Mouse (Mus musculus) cerebellum, adult 9-10 months (tissue): ENCODE measurements at regions not wholly inside any gene's neighbourhood (a gene's known extent, or its start where the extent isn't known, plus 50 kb on each side); places are given as distances from the start of the nearest gene placed in this dataset.
"Not testable (repeated sequence)": the region's sequence is repeated elsewhere in the genome, so short reads cannot be mapped to it uniquely, and the experiment has no call there.

Source experiments
- DNase-seq: peaks from one replicate; pipeline ENCODE4 v3.0.0; 2022

DNA sequence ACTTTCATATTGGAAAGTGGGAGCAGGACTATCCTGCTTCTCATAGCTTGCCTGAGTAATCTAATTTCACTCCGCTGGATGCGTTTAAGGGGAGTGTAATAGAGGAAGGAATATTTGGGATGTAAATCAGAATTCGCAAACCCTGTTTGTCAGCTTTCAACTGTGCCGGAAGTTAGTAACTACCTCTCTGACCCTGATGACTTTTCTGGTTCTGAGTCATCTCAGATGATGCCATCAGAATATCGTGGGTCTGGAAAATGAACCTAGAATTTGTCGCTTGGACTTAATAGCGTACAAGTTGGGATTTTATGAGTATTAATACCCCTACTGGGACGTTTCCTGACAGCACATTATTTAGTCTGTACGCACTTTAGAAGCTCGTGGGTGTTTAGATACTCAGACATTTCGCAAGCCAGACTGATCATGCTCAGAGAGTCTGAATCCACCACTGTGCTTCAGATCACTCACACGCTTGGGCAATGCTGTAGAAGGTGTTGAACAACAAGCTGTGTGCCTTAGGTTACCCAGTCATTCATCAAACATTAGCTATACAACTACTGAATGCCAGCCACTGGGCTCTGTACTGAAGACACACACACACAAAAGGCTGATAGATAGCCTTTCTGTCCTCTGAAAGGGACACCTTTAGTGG is 131.1 kb downstream of the Phlda1 start:
- no peak for DNase-seq

- no peak for DNase-seq
Measured at GRCm38 (mm10) chr10:111639866-111640265, 133.8 kb downstream of the Phlda1 start.

DNA sequence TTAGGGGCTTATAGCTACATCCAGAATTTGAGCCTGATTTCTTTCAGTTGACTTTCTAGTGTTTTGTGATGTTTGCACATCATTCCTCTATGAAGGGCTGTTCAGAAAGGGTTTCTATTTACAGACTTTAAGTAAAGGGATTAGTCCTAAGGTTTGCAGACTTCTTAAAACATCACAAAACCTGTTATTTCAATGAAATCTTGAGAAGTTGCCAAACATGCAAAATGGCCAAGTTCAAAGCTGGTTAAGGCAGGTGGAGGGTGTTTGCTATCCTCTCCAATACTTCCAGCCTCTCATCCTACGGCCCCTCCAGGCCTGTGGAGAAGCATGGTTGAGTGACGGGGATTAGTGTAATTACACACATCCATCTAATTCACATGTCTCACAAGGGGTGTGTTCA is 136.6 kb downstream of the Phlda1 start:
- no peak for DNase-seq

- not testable (repeated sequence) for DNase-seq
Measured at GRCm38 (mm10) chr10:111653773-111654172, 147.7 kb downstream of the Phlda1 start.

GRCm38 (mm10) chr10:111654364-111655226 is 148.5 kb downstream of the Phlda1 start:
- DNase-seq, result no peak

- DNase-seq, result no peak
Measured at GRCm38 (mm10) chr10:111658828-111659227, 152.7 kb downstream of the Phlda1 start.

- DNase-seq, result no peak
Measured at GRCm38 (mm10) chr10:111662665-111663064, 156.6 kb downstream of the Phlda1 start.

DNA sequence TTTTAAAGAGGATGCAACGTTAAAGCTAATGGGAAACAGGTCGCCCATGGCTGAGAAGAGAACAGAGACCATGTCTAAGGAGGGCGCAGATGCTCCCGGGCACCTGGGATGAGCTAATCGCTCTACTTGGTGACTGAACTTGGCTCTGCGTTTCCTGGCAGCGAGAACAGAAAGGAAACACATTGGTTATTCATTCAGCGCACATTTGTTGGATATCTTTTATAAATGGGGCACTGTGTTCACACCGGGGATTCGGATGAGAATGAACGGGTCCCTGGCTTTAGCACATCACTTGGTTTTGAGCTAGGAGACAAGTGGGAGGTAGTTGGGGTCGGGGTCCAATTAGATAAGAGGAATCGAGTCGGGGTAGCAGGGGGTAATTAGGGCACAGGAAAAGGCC is 159.7 kb downstream of the Phlda1 start:
- DNase-seq, result no peak

DNA sequence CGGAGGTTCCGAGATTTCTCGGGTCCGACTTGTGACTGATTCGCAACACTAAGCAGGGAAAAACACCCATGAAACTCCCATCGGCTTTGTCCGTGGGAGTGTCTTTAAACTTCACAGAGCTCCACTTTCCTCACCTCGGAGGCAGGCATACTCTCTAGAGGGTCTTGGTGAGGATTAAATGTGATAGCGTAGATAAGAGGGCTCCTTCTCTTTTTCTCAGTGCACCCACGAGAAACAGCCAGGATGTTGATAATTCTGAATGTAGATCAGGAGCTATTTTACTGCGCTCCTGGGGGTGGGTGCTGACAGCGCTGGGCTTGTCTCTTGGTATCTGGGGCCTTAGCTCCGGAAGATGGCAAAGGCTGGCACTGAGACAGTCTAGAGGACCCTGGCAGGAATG is 160.9 kb downstream of the Phlda1 start:
- DNase-seq, result no peak

DNA sequence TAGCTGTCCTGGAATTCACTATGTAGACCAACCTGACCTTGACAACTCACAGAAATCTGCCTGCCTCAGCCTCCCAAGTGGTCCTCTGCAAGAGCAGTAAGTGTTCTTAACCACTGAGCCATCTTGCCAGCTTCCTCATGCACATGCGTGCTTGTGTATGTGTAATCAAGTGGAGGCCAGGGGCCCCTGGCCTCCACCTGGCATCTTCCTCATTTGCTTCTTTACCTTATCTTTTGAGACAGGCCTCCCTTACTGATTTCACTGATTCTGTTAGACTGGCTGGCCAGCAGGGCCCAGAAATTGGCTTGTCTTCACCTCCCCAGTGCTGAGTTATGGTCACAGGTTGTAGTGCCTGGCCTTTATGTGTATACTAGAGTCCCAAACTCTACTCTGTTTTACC is 162.6 kb downstream of the Phlda1 start:
- DNase-seq, result no peak

DNA sequence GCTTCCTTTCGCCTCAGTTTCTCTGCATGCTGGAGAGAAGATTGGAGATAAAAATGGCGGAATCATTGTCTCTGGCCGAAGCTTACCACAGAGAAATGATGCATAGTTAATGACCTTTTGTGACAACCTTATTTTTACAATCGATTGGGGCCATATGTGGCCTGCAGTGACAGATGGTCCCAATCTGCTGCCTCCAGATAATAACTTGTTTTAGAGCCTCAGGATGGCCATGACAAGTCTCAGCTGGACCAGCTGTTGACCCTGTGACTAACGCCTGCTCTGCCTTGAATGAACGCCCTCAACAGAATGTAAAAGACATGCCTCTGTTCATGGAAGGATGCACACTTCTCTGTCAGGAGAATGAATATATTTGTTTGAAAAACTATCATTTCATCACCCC is 163.6 kb downstream of the Phlda1 start:
- no peak for DNase-seq

- DNase-seq, result no peak
Measured at GRCm38 (mm10) chr10:111670666-111671065, 164.6 kb downstream of the Phlda1 start.

GRCm38 (mm10) chr10:111672454-111673316 is 166.6 kb downstream of the Phlda1 start:
- no peak for DNase-seq

- no peak for DNase-seq
Measured at GRCm38 (mm10) chr10:111673317-111673610, 167.2 kb downstream of the Phlda1 start.

- no peak for DNase-seq
Measured at GRCm38 (mm10) chr10:111676255-111676654, 170.2 kb downstream of the Phlda1 start.

DNA sequence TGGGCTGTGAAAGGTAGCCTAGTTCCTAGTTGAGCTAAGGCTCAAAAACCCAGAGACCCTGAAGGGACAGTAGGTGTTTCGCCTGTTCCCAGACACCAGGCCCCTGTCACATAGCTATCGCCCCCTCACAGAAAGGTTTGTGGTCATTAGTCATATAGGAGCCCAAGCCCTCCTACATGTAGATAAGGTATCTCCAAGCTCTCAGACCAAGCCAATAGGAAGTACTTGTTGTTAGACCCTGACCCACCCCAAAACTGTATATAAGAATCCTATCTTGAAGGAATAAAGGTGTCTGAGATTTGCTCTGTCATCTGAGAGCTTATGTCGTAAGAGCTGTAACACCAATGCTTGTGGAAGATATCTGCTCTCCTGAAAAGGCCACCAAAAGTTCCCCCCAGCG is 174.8 kb downstream of the Phlda1 start:
- DNase-seq, result no peak

DNA sequence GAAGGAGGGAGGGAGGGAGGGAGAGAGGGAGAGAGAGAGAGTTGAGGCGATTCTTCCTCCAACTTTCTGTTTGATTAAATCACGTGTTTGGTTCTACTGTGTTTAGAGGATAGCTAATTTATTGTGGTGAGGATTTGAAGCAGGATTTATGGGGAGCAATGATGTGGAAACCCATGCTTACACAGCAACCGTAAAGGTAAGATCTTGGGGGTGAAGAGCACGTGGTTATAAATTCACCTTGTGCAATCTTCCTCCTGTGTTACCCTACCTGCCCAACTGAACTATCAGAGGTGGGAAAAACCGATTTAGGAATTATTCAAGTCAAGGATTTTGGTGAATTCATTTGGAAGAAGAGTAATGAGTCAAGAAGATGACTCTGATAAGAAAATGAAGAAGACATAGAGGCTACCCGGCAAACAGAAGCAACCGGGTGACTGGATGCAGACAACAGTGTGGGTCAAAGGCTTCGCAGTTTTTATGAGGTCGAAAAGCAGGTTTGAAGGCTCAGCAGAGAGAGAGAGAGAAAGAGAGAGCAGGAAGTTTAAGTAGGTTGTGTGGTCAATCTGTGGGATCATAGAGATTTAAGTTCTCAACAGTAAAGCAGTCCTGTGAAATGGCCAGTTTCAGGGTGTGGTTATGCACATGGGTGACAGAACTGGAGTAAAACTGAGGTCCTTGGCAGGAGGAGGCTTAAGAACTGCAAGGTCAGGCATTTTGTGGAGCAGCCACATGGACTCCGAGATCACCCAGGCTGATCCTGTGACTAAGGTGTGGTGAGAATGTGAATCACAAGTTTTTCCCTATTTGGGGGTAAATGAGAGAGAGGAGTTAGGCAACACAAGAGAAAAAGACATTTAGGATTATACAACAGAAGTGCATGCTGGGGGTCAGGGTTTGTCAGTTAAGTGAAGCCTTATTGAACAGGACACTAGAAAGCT is 178.6 kb downstream of the Phlda1 start:
- DNase-seq, result no peak

DNA sequence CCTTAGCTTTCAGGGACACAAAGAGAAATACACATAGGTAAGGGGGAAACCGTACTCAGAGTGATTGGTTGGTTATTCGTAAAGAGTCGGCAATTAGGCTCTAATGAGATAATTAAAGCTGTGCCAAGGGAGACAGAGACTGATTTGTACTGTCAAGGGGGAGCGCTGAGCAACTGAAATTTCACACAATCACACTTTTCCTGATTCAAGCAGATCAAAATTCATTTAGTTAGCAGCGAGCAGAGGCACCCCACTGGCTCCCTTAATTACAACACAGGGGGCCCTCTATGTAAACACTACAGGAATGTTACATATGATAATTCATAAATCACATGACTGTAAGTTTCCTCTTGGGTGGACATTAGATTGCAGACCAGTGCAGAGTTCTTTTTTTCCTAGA is 180.5 kb downstream of the Phlda1 start:
- no peak for DNase-seq

DNA sequence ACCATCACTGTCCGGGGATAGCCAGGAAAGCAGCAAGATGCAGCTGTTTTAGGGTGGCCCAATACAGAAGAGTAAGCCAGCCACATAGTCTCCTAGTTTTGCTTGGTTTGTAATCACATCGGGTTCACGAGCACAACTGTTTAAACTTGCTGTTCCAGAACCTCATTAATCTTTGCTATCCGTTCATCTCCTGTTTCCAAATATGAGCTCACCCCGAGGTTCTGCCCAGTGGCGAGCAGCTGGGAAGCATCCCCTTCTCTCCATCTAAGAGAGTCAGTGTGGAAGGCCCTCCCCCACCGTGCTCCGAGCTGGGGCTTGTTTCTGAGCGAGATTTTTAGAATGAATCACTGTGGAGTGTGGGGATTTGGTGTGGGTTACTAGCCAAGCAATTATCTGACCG is 183.5 kb downstream of the Phlda1 start:
- DNase-seq, result no peak

- DNase-seq, result no peak
Measured at GRCm38 (mm10) chr10:111693762-111694161, 187.7 kb downstream of the Phlda1 start.

- DNase-seq, result no peak
Measured at GRCm38 (mm10) chr10:111694227-111695200, 188.4 kb downstream of the Phlda1 start.
